Mouse (Mus musculus) brain, embryonic 14.5 days (tissue): Measurements from ENCODE around the gene Cpeb1.

Source experiments
- CTCF ChIP-seq: fragments of 200-500 bp; IDR thresholded peaks from 2 replicates; pipeline ENCODE4 v1.5.1; 2012; ENCODE audit warnings: inconsistent platforms, mild to moderate bottlenecking, moderate library complexity, borderline replicate concordance; ENCODE audit not compliant: insufficient read depth, insufficient read length; ENCODE audit errors: extremely low read depth
- POLR2A ChIP-seq: fragments of 200-500 bp; IDR thresholded peaks from 2 replicates; pipeline ENCODE4 v1.6.1; 2012; ENCODE audit warnings: mild to moderate bottlenecking, inconsistent platforms, borderline replicate concordance; ENCODE audit not compliant: poor library complexity, insufficient read depth, insufficient read length, severe bottlenecking; ENCODE audit errors: extremely low read depth

DNA sequence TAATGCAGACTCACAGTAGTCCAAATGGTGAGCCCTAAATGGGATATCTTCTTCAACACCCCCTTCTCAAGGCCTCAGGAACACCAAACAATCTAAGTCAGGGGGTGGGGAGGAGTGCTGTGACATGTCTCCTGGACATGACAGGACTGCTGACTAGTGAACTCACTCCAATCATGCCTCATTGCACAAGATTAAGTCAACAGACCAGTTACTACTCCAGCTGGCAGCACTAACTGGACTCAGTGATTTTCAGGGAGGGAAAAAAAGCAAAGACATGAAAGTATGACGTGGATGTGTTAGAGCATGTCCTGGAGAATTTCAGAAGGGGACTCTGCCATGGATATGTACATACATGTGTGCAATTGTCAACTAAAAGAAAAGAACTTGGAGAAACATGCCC lies 75.9 kb downstream of the Cpeb1 start:
- no peak for TF ChIP-seq CTCF
- TF ChIP-seq POLR2A, result no peak
